Mouse (Mus musculus) stomach, embryonic 15.5 days (tissue): ENCODE measurements at regions not wholly inside any gene's neighbourhood (a gene's known extent, or its start where the extent isn't known, plus 50 kb on each side); places are given as distances from the start of the nearest gene placed in this dataset.

ENCODE experiments used
- ATAC-seq: fragments of 200-750 bp; cut with Nextera tagmentation; 2 replicates; pipeline ENCODE4 v1.8.0; 2017; ENCODE audit warnings: low read depth, moderate number of reproducible peaks, moderate TSS enrichment; ENCODE audit not compliant: insufficient read depth, low FRiP score
- H3K27ac ChIP-seq: fragments of 300-500 bp; sonication (generic); 2 replicates; pipeline ENCODE4 v1.5.1; 2015; ENCODE audit warnings: mild to moderate bottlenecking, inconsistent platforms
- H3K27me3 ChIP-seq: fragments of 300-500 bp; sonication (generic); replicated peaks from 2 replicates; pipeline ENCODE4 v1.6.1; 2015; ENCODE audit warnings: inconsistent platforms
- H3K36me3 ChIP-seq: fragments of 300-500 bp; sonication (generic); 2 replicates; pipeline ENCODE4 v1.6.1; 2015; ENCODE audit warnings: inconsistent platforms
- H3K4me1 ChIP-seq: fragments of 300-500 bp; sonication (generic); 2 replicates; pipeline ENCODE4 v1.6.1; 2015; ENCODE audit warnings: inconsistent platforms
- H3K4me2 ChIP-seq: fragments of 300-500 bp; sonication (generic); 2 replicates; pipeline ENCODE4 v1.6.1; 2015; ENCODE audit warnings: mild to moderate bottlenecking, inconsistent platforms
- H3K4me3 ChIP-seq: fragments of 300-500 bp; sonication (generic); replicated peaks from 2 replicates; pipeline ENCODE4 v1.5.1; 2015; ENCODE audit warnings: inconsistent platforms
- H3K9ac ChIP-seq: fragments of 300-500 bp; sonication (generic); 2 replicates; pipeline ENCODE4 v1.6.1; 2015; ENCODE audit warnings: inconsistent platforms
- H3K9me3 ChIP-seq: fragments of 300-500 bp; sonication (generic); 2 replicates; pipeline ENCODE4 v1.6.1; 2016; ENCODE audit warnings: inconsistent platforms
- WGBS: fragments of 180-500 bp; shearing (Covaris S2); methylation state at CpG from one replicate; pipeline ENCODE4 v1.1.7; 2015; 5-methylcytosine and 5-hydroxymethylcytosine counted together

- ATAC-seq, result no peak
- no peaks in the 10 kb centered on the region for H3K36me3 ChIP-seq
- no peak overlapping the region for H3K9ac ChIP-seq
- H3K4me3 ChIP-seq, result no peak overlapping the region
- no peaks in the 10 kb centered on the region for H3K27me3 ChIP-seq
- H3K4me1 ChIP-seq, result no peaks in the 10 kb centered on the region
- no peak overlapping the region for H3K4me2 ChIP-seq
- WGBS, result 77% methylated on average over 1 of the region's 1 CpGs
- no peaks in the 10 kb centered on the region for H3K9me3 ChIP-seq
- no peak overlapping the region for H3K27ac ChIP-seq
Observed at GRCm38 (mm10) chr2:134126988-134127387, 427.2 kb downstream of the Hao1 start.

GRCm38 (mm10) chr2:134107286-134107685 is 446.9 kb downstream of the Hao1 start:
- Histone ChIP-seq H3K27ac (no peak overlapping the region), H3K9ac (no peak overlapping the region), H3K4me1 (no peaks in the 10 kb centered on the region), H3K36me3 (no peaks in the 10 kb centered on the region), H3K4me3 (no peak overlapping the region), H3K9me3 (no peaks in the 10 kb centered on the region), H3K4me2 (no peak overlapping the region), H3K27me3 (no peaks in the 10 kb centered on the region)
- no peak for ATAC-seq

DNA sequence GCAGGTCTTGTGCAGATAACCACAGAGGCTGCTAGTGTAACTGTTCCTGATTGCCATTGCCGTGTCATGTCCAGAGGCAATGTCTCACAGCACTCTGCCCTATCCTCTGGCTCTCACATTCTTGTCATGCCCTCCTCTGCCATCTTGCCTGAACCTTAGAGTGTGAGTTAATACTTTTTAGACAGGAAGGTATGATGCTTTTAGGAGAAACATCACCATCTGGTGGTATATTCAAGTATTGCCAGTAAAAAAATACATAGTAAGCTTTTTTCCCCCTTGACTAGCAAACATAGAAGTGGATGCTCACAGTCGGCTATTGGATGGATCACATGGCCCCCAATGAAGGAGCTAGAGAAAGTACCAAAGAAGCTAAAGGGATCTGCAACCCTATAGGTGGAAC is 465.8 kb downstream of the Hao1 start:
- Histone ChIP-seq H3K9me3 (no peaks in the 10 kb centered on the region), H3K4me3 (no peak overlapping the region), H3K9ac (no peak overlapping the region), H3K27me3 (no peaks in the 10 kb centered on the region), H3K4me1 (no peaks in the 10 kb centered on the region), H3K27ac (no peak overlapping the region), H3K4me2 (no peak overlapping the region), H3K36me3 (no peaks in the 10 kb centered on the region)
- ATAC-seq, result no peak
- WGBS, result 68% methylated on average over 2 of the region's 2 CpGs

GRCm38 (mm10) chr2:134080148-134080547 is 474.0 kb downstream of the Hao1 start:
- Histone ChIP-seq H3K4me3 (no peak overlapping the region), H3K9me3 (no peaks in the 10 kb centered on the region), H3K9ac (no peak overlapping the region), H3K27ac (no peak overlapping the region), H3K27me3 (no peaks in the 10 kb centered on the region), H3K4me2 (no peak overlapping the region), H3K4me1 (no peaks in the 10 kb centered on the region), H3K36me3 (no peaks in the 10 kb centered on the region)
- 73% methylated on average over 1 of the region's 1 CpGs for WGBS
- peak; percentile 58; the same call in 1 of the 2 replicates for ATAC-seq

DNA sequence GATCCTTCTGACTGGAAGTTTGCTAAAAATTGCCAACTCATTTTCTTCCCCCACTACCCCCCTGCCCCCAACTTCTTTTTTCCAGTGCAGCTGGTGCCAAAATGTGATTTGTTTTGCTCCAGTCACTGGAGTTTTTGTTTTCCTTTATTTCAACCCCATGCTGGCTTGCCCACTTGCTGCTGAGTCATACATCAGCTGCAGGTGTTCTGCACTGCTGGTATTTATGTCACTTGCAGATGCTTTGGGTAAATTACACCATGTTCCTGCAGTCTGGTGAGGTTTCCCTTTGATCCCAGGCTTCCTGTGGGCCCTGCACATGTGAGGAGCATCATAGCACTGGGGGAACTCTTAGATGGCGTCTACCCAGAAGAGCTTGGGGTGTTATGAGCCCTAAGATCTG is 476.2 kb downstream of the Hao1 start:
- Histone ChIP-seq H3K4me1 (no peaks in the 10 kb centered on the region), H3K36me3 (no peaks in the 10 kb centered on the region), H3K9me3 (no peaks in the 10 kb centered on the region), H3K27ac (no peak overlapping the region), H3K27me3 (no peaks in the 10 kb centered on the region), H3K4me2 (no peak overlapping the region), H3K4me3 (no peak overlapping the region), H3K9ac (no peak overlapping the region)
- WGBS, result 45% methylated on average over 1 of the region's 1 CpGs
- ATAC-seq, result no peak

DNA sequence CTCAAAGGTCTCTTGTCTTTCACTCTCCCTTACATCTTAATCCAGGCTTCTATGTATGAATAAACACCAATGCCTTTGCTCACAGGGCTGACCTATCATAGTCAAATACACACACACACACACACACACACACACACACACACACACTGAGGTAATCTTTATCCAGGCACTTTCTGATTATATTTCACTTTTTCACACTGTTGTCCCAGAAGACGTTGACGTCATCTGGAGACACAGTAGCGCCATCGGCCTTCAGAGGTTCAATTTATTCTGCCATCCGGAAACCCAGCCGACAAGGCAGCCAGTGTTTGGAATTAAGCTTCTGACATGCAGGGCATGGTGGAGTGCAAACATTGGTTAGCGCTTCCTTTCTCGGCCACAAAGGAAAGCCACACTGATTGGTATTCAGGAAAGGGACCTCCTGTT is 486.2 kb downstream of the Hao1 start:
- Histone ChIP-seq H3K36me3 (no peaks in the 10 kb centered on the region), H3K9me3 (no peaks in the 10 kb centered on the region), H3K4me1 (no peaks in the 10 kb centered on the region), H3K4me2 (no peak overlapping the region), H3K27ac (no peak overlapping the region), H3K4me3 (no peak overlapping the region), H3K27me3 (no peaks in the 10 kb centered on the region), H3K9ac (no peak overlapping the region)
- ATAC-seq, result peak; percentile 58; the same call in 1 of the 2 replicates
- 25% methylated on average over 8 of the region's 8 CpGs for WGBS

DNA sequence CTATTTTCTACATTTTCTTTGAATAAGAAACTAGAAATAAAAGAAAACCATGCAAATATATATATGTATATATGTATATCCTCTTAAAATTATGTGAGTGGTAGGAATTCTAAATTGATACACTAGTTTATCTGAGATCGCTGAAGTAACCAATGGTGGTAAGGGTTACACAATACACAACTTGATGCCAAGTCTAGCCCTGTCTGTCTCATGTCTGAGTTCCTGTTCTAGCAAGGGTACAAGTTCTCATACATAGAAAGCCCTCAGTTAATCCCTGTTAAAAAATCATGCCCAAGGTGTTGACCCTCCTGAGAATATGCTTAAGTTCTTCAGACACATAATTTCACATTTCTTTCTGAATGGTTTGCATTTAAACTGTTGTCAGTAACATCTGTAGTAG is 486.8 kb downstream of the Hao1 start:
- Histone ChIP-seq H3K27ac (no peak overlapping the region), H3K4me1 (no peaks in the 10 kb centered on the region), H3K9ac (no peak overlapping the region), H3K4me2 (no peak overlapping the region), H3K36me3 (no peaks in the 10 kb centered on the region), H3K4me3 (no peak overlapping the region), H3K27me3 (no peaks in the 10 kb centered on the region), H3K9me3 (no peaks in the 10 kb centered on the region)
- no peak for ATAC-seq
- WGBS, result 93% methylated on average over 1 of the region's 1 CpGs

DNA sequence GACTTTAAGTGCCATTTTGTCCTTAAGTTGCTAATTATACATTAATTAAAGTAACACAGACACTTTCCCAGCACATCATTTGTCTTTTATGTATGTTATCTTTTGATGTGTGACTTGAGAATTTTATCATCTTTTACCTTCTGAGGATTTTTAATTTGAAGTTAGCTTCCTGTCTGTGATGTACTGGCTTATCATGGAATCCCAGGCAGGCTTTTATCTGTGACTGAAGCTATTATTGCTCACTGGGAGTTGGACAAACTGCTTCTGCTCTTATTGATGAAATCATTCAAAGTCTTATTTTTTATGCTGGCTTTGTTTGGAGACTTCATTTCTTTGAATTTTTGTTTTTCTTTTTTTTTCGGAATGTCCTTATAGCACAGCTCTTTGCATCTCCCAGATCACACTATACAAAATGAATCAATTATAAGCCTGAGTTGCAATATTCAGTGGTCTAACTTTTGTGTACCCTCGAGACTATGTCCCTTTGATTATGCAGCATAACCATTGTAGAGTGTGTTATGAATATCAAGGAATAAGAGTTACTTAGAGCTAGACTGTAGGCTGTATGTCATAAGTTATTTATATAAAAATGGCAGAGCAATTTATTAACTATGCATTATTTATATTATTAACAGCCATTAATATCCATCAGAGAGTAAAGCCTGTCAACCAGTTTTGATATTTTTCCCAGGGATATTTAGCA is 494.1 kb downstream of the Hao1 start:
- H3K9ac ChIP-seq, result no peak overlapping the region
- H3K4me2 ChIP-seq, result no peak overlapping the region
- ATAC-seq, result no peak
- no peaks in the 10 kb centered on the region for H3K4me1 ChIP-seq
- no peak overlapping the region for H3K4me3 ChIP-seq
- no peaks in the 10 kb centered on the region for H3K9me3 ChIP-seq
- H3K27me3 ChIP-seq, result no peaks in the 10 kb centered on the region
- 64% methylated on average over 2 of the region's 2 CpGs for WGBS
- no peaks in the 10 kb centered on the region for H3K36me3 ChIP-seq
- H3K27ac ChIP-seq, result no peak overlapping the region

- no peaks in the 10 kb centered on the region for H3K36me3 ChIP-seq
- H3K27ac ChIP-seq, result no peak overlapping the region
- H3K9ac ChIP-seq, result no peak overlapping the region
- H3K27me3 ChIP-seq, result no peaks in the 10 kb centered on the region
- no peak overlapping the region for H3K4me2 ChIP-seq
- no peak for ATAC-seq
- WGBS, result 54% methylated on average over 6 of the region's 6 CpGs
- H3K4me3 ChIP-seq, result no peak overlapping the region
- H3K9me3 ChIP-seq, result no peaks in the 10 kb centered on the region
- no peaks in the 10 kb centered on the region for H3K4me1 ChIP-seq
Observed at GRCm38 (mm10) chr2:134036359-134036874, 484.5 kb downstream of the Bmp2 start.

DNA sequence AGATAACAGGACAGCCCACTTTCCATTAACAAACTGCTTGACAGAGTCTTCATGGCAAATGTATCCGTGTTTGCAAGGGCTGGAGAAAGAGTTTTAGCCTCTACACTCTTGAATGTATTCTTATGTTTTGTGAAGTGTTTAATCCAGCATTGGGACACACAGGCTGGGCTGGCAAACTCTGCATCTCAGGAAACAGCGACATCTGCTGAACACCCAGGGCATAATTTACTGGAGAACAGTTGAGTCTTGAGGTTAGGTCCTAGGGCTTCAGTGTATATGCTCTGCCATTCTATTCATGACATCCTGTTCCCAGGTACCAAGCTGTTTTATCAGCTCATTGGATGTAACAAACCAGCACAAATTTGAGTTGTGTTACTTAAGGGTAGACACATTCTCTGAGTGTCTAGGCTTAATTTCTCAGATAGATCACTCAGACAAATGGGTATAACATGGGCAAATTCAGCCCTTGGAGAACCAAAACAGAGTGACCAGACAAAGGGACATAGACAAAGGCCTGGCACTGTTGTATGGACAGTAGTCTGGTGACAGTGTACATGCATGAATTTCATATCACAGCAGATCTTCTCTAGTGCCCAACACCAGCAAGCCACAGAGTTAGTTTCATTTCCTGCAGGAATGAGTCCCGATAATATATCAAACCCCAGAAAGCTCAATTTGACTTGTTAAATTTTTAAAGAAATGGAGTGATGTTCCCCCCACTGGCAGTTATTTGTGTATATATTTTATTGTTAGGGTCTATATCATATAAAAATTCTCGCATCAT is 477.9 kb downstream of the Bmp2 start:
- Histone ChIP-seq H3K4me3 (no peak overlapping the region), H3K4me2 (no peak overlapping the region), H3K36me3 (no peaks in the 10 kb centered on the region), H3K9me3 (no peaks in the 10 kb centered on the region), H3K27me3 (no peaks in the 10 kb centered on the region), H3K9ac (no peak overlapping the region), H3K27ac (no peak overlapping the region), H3K4me1 (no peaks in the 10 kb centered on the region)
- 64% methylated on average over 4 of the region's 4 CpGs for WGBS
- ATAC-seq, result no peak

GRCm38 (mm10) chr2:134029153-134029552 is 477.2 kb downstream of the Bmp2 start:
- H3K36me3 ChIP-seq, result no peaks in the 10 kb centered on the region
- H3K27me3 ChIP-seq, result no peaks in the 10 kb centered on the region
- H3K4me2 ChIP-seq, result no peak overlapping the region
- H3K27ac ChIP-seq, result no peak overlapping the region
- no peaks in the 10 kb centered on the region for H3K4me1 ChIP-seq
- no peak overlapping the region for H3K4me3 ChIP-seq
- no peak overlapping the region for H3K9ac ChIP-seq
- H3K9me3 ChIP-seq, result no peaks in the 10 kb centered on the region
- WGBS, result 77% methylated on average over 2 of the region's 2 CpGs
- ATAC-seq, result no peak

DNA sequence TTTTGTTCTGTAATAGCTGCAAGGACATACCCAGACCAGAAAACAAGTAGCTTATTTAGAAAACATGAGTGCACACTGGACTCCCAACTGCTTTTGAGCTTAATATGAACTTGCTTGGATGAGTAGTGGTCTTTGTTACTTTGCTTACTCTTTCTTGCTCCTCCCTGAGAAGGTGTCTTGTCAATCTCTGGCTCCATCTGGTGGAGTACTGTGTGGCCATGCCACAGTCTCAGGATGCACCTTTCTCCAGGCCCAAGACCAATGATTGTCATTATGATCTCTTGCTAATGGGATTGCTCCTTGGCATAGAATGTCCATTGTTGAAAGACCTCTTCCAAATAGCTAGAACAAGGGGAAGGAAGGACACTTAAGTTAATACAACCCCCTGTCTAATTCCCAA is 465.1 kb downstream of the Bmp2 start:
- Histone ChIP-seq H3K4me1 (no peaks in the 10 kb centered on the region), H3K36me3 (no peaks in the 10 kb centered on the region), H3K4me2 (no peak overlapping the region), H3K9ac (no peak overlapping the region), H3K27ac (no peak overlapping the region), H3K27me3 (no peaks in the 10 kb centered on the region), H3K4me3 (no peak overlapping the region), H3K9me3 (no peaks in the 10 kb centered on the region)
- no peak for ATAC-seq
